Mouse (Mus musculus) spleen, adult 2 months (tissue): ENCODE results near the gene Ccdc117. TPM values are rescaled to one million over a fixed set of nuclear protein-coding genes. Genes with fewer than 3 reads are reported as not detected.

ENCODE experiments used
- DNase-seq, 2 experiments: peaks; one replicate each; pipeline versions ENCODE4 v3.0.0 to v3.0.0-alpha.2; 2012 to 2021; ENCODE audit warnings: low spot score in 2 of 2, low read depth in 1 of 2
- H3K27ac ChIP-seq: fragments of 200-500 bp; 2 replicates; pipeline ENCODE4 v1.5.1; 2012; ENCODE audit warnings: low read length, inconsistent platforms; ENCODE audit not compliant: insufficient read depth
- H3K27me3 ChIP-seq: fragments of 200-500 bp; 2 replicates; pipeline ENCODE4 v1.6.1; 2012; ENCODE audit warnings: mild to moderate bottlenecking, moderate library complexity, low read length, inconsistent platforms; ENCODE audit not compliant: control insufficient read depth, insufficient read depth
- H3K36me3 ChIP-seq: fragments of 200-500 bp; 2 replicates; pipeline ENCODE4 v1.6.1; 2012; ENCODE audit warnings: mild to moderate bottlenecking, low read length, inconsistent platforms; ENCODE audit not compliant: control insufficient read depth, insufficient read depth
- H3K4me1 ChIP-seq: fragments of 200-500 bp; 2 replicates; pipeline ENCODE4 v1.6.1; 2011; ENCODE audit warnings: inconsistent platforms; ENCODE audit not compliant: control insufficient read depth, insufficient read depth, insufficient read length
- H3K4me3 ChIP-seq: fragments of 200-500 bp; 2 replicates; pipeline ENCODE4 v1.5.1; 2011; ENCODE audit warnings: mild to moderate bottlenecking, inconsistent platforms; ENCODE audit not compliant: insufficient read depth, insufficient read length; ENCODE audit errors: extremely low read depth
- CTCF ChIP-seq: fragments of 200-500 bp; IDR thresholded peaks from 2 replicates; pipeline ENCODE4 v1.5.1; 2011; ENCODE audit warnings: mild to moderate bottlenecking, inconsistent platforms; ENCODE audit not compliant: insufficient read depth, insufficient read length, insufficient replicate concordance; ENCODE audit errors: extremely low read depth
- POLR2A ChIP-seq: fragments of 200-500 bp; IDR thresholded peaks from 2 replicates; pipeline ENCODE4 v1.6.1; 2011; ENCODE audit warnings: low read depth, low read length, inconsistent platforms
- WGBS: fragments of 180-500 bp; shearing (Covaris S2); methylation state at CpG from one replicate; pipeline ENCODE4 v1.1.7; 2018; 5-methylcytosine and 5-hydroxymethylcytosine counted together
- polyA plus RNA-seq: library from polyadenylated mRNA; depleted of rRNA; stranded (reverse); fragments of >200 nt; gene quantifications from 2 replicates; pipeline ENCODE4 v1.2.3, GENCODE M21; 2012

Ccdc117 gene
- polyA plus RNA-seq, 1 experiment: 5.6 TPM

DNA sequence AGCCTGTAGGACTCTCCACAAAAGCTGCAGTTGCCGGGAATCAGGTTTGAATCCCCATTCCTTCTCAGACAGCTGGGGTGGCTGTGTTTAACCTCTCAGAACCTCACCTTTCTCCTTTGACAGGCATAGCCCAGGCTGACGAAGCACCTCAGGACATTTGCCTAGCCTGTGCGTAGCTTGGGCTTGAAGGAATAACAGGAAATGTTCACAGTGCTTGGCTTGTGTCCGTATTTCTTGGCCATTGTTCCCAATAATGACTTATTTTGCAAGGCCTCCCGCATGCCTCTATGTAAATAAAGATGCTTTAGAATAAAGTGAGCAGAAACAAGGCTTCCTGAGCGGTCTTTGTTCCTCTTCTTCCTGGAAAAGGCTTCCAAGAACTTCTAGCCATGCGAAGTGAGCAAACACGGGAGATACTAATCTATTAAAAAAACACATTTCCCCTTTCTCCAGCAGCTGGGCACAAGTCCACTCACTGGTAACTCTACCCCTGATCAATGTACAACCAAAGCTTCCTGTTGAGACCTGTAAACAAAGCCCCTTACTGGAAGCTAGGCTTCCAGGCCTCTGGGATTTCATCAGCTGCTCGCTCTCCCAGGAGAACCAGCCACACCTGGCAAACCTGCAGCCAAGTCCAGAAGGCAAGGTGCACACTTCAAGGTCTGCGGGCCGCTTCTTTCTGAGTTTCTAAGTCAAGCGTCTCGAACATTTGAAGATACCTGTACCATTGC, 42.9 kb downstream of the Ccdc117 start:
- no peak for TF ChIP-seq CTCF
- TF ChIP-seq POLR2A: no peak
- no peak for DNase-seq
- Histone ChIP-seq H3K4me1 (peaks cover 9% of the 10 kb centered on the region), H3K27ac (no peak overlapping the region), H3K27me3 (no peaks in the 10 kb centered on the region), H3K36me3 (no peaks in the 10 kb centered on the region), H3K4me3 (no peak overlapping the region)
- WGBS: 67% methylated on average over 13 of the region's 13 CpGs

- Histone ChIP-seq H3K27ac (no peak overlapping the region), H3K4me1 (peaks cover 9% of the 10 kb centered on the region), H3K4me3 (no peak overlapping the region), H3K36me3 (no peaks in the 10 kb centered on the region), H3K27me3 (no peaks in the 10 kb centered on the region)
- TF ChIP-seq POLR2A: no peak
- no peak for TF ChIP-seq CTCF
- WGBS: 96% methylated on average over 9 of the region's 9 CpGs
- no peak for DNase-seq
These were observed 43.6 kb downstream of the Ccdc117 start for GRCm38 (mm10) chr11:5498422-5498821.

DNA sequence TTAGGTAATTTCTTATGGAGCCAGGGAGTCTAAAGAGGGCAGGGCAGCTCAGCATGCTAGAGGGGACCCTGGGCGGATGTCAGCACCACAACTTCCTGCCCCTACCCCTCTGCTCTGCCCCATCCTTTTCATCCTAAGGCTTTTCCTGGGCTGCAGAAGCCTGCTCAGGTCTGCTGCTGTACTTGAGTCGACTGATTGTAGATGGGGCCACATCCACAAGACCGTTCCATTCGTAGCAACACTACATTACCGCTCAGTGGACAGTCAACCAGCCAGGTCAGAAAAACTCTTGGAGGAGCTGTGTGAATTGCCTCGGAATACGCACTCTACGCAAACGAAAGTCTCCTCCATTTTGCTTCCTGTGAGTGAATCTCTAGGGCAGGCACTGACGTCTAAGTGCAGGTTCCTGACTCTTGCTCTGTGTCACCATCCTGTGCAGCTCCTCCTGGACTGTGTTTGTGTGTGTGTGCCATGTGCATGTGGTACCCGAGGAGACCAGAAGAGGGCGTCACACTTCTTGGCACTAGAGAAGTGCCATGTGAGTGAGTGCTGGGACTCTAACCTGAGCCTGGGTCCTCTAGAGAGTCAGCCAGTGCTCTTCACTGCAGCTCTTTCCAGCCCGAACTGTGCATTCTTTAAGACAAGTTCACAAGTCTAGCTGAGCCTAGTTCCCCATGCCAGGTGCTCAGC, 45.3 kb downstream of the Ccdc117 start:
- H3K4me3 ChIP-seq: no peak overlapping the region
- no peak overlapping the region for H3K27ac ChIP-seq
- H3K27me3 ChIP-seq: no peaks in the 10 kb centered on the region
- peaks cover 8% of the 10 kb centered on the region for H3K4me1 ChIP-seq
- no peaks in the 10 kb centered on the region for H3K36me3 ChIP-seq
- 90% methylated on average over 13 of the region's 13 CpGs for WGBS
- no peak for DNase-seq
- TF ChIP-seq POLR2A (no peak), CTCF (no peak)

GRCm38 (mm10) chr11:5495906-5496305, 46.1 kb downstream of the Ccdc117 start:
- Histone ChIP-seq H3K36me3 (no peaks in the 10 kb centered on the region), H3K27ac (no peak overlapping the region), H3K4me1 (peaks cover 4% of the 10 kb centered on the region), H3K4me3 (no peak overlapping the region), H3K27me3 (no peaks in the 10 kb centered on the region)
- no peak for DNase-seq
- 88% methylated on average over 5 of the region's 5 CpGs for WGBS
- TF ChIP-seq CTCF (no peak), POLR2A (no peak)

DNA sequence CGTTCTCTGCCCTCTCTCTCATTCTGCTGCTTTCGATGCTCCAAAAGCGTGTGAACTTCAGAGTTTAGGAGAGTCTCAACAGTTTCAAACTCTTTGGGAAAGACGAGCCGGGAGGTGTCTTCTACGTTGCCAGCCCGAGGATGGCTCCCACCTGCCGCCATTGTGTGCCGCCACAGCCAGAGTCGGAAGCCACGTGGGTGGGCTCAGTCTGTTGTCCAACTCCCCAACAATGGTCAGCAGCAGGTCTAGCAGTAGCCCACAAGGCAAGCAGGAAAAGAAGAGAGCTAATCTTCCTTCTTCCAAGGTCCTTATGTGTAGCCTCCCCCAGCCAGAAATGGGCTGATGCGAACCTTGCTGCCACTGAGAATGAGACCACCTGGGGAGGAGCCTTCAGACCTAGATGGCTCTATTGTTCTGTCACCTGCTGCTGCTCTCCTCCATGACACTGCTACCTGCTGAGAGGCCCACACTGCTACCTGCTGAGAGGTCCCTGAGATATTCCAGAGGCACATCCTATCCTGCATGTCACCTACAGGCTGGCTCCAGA, 46.6 kb downstream of the Ccdc117 start:
- WGBS: 93% methylated on average over 12 of the region's 12 CpGs
- Histone ChIP-seq H3K36me3 (no peaks in the 10 kb centered on the region), H3K4me1 (peaks cover 1% of the 10 kb centered on the region), H3K27ac (no peak overlapping the region), H3K4me3 (no peak overlapping the region), H3K27me3 (no peaks in the 10 kb centered on the region)
- DNase-seq: no peak
- TF ChIP-seq CTCF (no peak), POLR2A (no peak)

DNA sequence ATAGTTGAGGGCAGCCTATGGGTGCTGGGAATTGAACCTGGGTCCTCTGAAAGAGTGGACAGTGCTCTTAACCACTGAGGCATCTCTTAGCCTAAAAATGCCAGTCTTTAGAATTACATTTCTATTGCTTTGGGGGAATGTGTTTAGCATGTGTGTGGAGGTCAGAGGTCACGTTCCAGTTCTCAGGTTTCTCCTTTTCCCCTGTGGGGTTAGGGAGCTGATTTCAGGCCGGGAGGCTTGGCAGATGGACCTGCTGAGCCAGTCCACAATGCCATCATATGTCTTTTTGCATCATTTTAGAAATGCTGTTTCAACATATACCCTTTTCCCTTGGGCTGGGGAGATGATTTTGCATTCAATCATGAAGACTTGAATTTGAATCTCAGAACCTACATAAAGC, 48.1 kb downstream of the Ccdc117 start:
- no peak overlapping the region for H3K27ac ChIP-seq
- TF ChIP-seq CTCF (no peak), POLR2A (no peak)
- no peak overlapping the region for H3K4me3 ChIP-seq
- 88% methylated on average over 2 of the region's 2 CpGs for WGBS
- H3K4me1 ChIP-seq: no peaks in the 10 kb centered on the region
- no peaks in the 10 kb centered on the region for H3K36me3 ChIP-seq
- H3K27me3 ChIP-seq: no peaks in the 10 kb centered on the region
- no peak for DNase-seq
